Mouse (Mus musculus) heart, postnatal 4 days (tissue): ENCODE measurements around the gene Ltv1. TPM values are rescaled to one million over a fixed set of nuclear protein-coding genes. Genes with fewer than 3 reads are reported as not detected.
"Not testable (repeated sequence)": the region's sequence is repeated elsewhere in the genome, so short reads cannot be mapped to it uniquely, and the experiment has no call there.

Experiments
- DNase-seq: peaks from one replicate; pipeline ENCODE4 v3.0.0; 2021
- total RNA-seq, 2 experiments: library from RNA; stranded (reverse); gene quantifications; 2 replicates each; pipeline ENCODE4 v1.2.3; 2021

Gene Ltv1
- total RNA-seq, 2 experiments from 2014 or later: 29.8 to 36.1 TPM

GRCm38 (mm10) chr10:13193496-13193895 is 528 bp upstream of the Ltv1 start:
- not testable (repeated sequence) for DNase-seq

GRCm38 (mm10) chr10:13189881-13190280 is 3.1 kb downstream of the Ltv1 start:
- no peak for DNase-seq

GRCm38 (mm10) chr10:13186754-13187153 is 6.2 kb downstream of the Ltv1 start:
- no peak for DNase-seq

DNA sequence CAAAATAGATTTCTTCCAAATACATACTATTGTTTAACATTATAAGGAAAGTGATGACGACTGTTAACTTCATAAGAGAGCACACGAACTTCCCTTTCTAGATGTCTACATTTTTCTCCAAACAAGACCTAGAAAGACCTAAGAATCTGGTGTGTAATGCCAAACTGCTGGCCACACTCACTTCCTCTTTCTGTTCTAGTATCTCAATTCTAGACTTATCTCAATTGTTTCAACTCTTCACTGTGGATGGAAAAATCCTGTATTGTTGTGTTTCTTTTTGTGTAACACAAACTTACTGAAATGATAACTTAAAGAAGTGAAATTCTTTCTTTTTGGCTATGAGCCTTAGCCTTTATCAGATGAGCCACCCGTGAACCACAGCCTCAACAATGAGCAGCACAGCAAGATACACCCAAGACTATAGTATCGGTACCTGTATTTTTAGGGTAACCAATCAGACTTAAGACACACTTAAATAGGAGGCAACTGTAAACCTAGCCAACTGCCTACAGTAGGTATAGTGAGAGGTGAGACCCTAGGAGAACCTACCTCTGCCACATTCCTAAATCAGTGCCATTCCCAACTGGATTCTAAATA is 8.7 kb downstream of the Ltv1 start:
- DNase-seq: no peak

- no peak for DNase-seq
Measured at GRCm38 (mm10) chr10:13180211-13180610, 12.8 kb downstream of the Ltv1 start.

GRCm38 (mm10) chr10:13177973-13178624 is 14.9 kb downstream of the Ltv1 start, which contains the start of gene Zc2hc1b:
Gene Zc2hc1b, minus strand, starts transcription at chr10:13178023.
- DNase-seq: no peak

DNA sequence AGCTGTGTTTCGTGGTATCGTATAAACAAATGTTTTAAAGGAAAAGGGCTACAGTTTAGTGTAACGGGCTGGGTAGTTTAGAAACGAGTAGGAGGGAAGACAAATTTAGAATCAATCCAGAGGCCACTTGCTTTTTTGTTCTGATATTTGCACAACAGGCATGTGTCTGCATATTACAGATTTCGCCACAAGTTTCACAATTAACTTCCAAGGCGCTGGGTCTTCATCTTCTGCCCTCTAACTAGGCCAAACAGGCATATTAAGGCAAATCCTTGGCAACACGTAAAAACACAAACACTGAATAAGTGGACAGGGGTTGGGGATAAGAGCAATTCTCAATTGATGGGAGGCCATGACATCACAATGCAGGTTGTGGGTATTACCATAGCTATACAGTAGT is 17.1 kb downstream of the Ltv1 start:
- DNase-seq: no peak

- peak; percentile 41 for DNase-seq
Measured at GRCm38 (mm10) chr10:13172798-13173221, 20.2 kb downstream of the Ltv1 start.

- DNase-seq: no peak
Measured at GRCm38 (mm10) chr10:13171461-13171860, 21.5 kb downstream of the Ltv1 start.

GRCm38 (mm10) chr10:13170739-13171448 is 22.1 kb downstream of the Ltv1 start:
- peak; percentile 16 for DNase-seq

DNA sequence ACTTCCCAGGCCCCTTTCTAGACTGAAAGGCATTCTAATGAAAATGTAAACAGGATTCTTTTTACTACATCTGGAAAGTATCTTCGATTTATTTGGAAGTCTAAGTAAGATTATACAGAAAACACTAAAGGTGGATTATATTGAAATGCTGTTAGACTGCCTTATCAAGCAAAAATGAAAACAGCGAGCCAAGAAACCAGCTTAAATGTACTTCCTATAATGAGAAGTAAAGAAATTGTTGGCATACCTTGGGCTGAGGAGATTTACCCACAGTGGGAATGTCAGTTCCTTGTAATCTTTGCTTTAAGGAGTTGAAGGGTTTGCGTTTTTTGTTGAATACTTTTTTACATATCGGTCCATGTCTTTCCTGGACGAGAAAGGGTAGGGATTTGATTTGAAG is 24.5 kb downstream of the Ltv1 start:
- DNase-seq: no peak

GRCm38 (mm10) chr10:13162031-13162430 is 30.9 kb downstream of the Ltv1 start:
- DNase-seq: no peak

GRCm38 (mm10) chr10:13160913-13161312 is 32.1 kb downstream of the Ltv1 start:
- no peak for DNase-seq

- DNase-seq: no peak
Measured at GRCm38 (mm10) chr10:13155377-13155776, 37.6 kb downstream of the Ltv1 start.

- DNase-seq: no peak
Measured at GRCm38 (mm10) chr10:13152811-13153364, 40.1 kb downstream of the Ltv1 start.

DNA sequence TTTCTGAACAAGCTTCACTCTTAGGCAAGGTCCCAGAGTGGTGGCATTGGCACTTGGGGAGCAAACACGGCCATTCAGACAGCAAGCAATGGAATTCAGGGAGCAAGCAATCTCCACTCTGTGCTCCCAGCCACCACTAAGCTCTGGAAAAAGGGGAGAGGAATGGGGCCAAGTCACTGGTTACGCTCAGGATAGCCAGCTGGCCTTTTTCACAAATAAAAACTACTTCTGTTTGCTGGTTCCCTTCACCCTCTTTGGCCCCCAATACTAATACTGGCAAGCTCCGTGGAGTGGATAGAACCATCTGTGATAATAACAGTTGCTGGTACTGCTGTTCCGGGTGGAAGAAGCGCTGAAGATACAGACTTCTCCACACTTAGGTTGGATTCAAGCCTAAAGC is 41.6 kb downstream of the Ltv1 start:
- no peak for DNase-seq

DNA sequence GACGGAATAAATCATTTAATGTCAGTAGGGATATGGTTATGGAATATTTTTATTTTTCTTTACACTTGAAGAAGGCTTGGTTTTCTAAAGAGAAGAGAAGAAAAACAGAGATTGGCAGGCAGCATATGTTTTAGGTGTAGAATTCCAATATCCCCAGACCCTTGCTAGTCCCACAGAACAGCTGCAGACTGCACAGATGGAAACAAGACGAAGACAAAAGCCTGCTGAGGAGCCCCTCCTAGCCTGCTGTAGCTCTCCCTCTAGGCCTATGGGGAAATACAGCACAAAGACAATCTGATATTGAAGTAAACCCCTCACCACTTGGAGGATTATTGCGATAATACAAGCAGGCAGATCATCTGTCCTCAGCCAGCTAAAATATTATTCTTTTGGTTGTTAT is 42.5 kb downstream of the Ltv1 start:
- no peak for DNase-seq

DNA sequence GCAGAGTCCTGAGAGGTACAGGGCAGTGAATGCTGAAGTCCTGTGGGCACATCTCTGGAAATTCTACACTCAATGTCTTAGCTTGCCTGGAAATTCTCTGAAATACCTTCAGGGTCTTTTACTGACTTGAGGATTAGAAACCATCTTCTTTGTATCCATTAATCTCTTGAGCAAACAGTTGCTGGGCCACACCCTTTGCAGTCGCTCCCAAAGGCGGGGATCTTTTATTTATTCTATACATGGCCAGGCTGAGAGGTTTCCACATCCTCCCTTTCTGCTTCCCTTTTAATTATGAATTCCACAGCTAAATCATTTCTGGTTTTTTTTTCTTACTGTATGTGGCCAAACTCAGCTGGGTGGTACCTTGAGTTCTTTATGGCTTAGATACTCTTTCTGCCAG is 52.5 kb downstream of the Ltv1 start:
- no peak for DNase-seq

GRCm38 (mm10) chr10:13137906-13138305 is 55.1 kb downstream of the Ltv1 start:
- no peak for DNase-seq

- no peak for DNase-seq
Measured at GRCm38 (mm10) chr10:13135751-13136150, 57.2 kb downstream of the Ltv1 start.

DNA sequence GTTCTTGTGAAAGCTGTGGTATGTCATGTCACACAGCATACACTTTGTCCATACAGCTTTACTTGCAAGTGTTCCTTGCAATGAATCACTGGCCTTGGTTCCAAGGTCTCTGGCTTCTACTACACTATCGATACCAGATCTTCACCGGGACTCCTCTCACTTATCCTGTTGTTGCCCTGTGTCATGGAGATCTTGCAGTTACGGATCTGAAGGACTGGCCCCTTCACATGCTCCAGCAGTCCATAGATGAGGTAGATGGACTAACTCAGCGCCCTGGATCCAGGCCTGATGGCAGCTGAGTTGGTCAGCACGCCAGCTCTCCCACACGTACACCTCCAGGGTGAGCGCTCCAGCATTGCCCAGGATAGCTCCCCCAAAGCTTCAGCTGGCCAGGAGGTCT is 57.7 kb downstream of the Ltv1 start:
- DNase-seq: no peak

- no peak for DNase-seq
Measured at GRCm38 (mm10) chr10:13133850-13134249, 59.1 kb downstream of the Ltv1 start.
